Mouse (Mus musculus) frontal cortex, postnatal 36 days (tissue): ENCODE measurements around the gene Ebf1.

Source experiments
- DNase-seq, 2 experiments: peaks; one replicate each; pipeline ENCODE4 v3.0.0; 2022; ENCODE audit warnings: low spot score in 2 of 2

The Ebf1 gene

DNA sequence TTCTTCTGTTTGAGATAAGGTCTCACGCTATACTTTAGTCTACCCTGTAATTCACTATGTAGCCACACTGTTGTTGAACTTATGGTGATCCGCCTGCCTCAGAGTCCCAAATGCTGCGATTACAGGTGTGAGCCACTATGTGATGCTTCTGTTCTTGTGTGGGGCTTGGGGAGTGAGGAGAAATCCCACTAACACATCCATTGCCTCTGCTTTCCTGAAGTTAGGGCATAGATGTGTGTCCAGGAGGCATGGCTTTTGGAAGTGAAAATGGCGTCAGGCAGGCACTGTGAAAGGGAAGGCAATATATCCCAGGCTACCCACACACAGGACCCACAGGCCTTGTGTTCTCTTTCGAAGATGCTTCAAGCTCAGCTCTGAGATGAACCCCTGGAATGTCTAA is 86.8 kb downstream of the Ebf1 start:
- no peak for DNase-seq

DNA sequence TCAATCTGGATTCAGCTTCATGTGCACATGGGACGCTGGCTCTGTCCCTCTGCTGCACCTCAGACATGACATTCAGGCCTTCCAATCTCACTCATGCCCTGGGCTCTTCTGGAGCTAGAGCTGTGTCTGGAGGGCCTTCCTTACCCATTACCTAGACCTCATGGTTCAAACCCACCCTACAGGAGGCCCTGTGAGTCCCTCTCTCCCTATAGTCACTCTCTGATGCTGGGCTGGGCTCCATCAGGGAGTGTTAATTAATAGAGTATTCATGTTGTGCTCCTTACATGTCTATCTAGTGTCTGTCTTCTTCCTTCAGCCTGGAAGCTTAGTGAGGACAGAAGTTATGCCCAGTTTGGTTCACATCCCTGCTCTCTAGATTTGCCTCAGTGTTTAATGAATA is 88.7 kb downstream of the Ebf1 start:
- no peak for DNase-seq

DNA sequence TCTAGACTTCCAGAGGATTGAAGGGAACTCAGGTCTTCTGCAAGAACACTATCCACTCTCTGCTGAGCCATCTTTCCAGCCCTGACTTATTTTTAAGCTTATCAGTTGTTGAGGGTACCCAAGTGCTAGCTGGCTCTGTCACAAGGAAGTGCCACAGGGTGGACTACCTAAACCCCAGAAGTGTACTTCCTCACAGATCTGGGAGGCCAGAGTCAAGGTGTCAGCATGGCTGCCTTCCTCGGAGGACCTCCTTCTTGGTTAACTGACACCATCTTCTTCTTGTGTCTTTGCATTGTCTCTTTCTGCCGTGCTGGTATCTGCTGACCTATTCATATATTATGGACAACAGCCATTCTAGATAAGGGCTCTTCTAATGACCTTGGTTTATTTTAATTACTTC is 89.3 kb downstream of the Ebf1 start:
- no peak for DNase-seq

DNA sequence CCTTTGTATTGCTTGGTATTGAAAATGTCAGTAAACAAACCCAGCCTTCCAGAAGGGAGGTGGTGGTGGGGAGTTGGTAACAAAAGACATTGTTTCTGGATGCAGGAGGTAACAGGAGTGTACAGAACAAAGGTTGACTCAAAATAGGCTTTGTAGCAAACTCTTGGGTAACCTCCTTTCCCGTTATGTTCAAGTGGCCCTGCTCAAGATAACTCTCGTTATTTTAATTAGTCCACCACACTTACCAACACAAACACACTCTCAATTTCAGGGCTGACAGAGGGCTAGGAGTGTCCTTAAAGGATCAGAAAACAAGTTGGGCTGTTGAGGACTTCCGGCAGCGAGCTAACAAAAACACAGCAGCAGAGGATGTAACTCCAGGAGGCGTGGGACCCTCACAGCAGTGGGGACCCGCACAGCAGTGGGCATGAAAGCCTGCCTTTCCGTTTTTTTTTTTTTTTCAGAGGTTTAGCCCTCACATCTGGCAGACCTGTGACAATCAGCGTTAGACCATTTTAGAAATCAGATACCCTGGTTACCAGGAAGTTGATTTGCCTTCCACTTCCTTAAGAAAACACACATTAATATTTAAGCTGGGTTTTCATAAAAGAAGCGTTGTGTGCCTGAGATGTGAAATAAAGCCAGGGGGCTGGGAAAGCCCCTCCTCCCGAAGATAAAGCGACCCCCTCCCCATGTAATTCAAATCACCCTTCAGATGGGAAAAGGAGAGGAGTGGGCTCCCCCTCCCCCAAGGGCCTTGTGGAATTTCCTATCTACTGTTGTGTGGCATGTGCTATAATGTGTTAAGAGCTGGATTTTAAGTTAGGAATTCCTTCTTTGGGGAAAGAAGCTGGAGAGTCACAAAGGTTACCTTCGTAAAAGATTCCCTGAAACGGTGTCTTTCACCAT is 90.5 kb downstream of the Ebf1 start:
- no peak for DNase-seq

DNA sequence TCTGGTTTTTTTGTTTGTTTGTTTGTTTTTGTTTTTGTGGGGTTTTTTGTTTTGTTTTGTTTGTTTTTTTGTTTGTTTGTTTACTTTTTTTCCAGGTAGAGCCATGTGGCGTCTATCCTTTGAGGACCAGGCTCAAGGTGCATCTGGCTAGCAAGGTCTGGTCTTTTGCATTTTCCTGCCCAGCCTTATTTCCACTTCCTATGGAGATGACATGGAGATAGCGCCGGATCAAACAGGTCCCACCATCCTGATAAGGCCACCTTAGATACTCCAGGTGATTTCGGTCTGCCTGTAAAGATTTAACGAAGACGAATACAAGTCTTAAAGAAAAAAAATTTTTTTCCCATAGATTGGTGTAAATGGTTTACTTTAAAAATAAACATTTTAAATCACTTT is 91.2 kb downstream of the Ebf1 start:
- no peak for DNase-seq

DNA sequence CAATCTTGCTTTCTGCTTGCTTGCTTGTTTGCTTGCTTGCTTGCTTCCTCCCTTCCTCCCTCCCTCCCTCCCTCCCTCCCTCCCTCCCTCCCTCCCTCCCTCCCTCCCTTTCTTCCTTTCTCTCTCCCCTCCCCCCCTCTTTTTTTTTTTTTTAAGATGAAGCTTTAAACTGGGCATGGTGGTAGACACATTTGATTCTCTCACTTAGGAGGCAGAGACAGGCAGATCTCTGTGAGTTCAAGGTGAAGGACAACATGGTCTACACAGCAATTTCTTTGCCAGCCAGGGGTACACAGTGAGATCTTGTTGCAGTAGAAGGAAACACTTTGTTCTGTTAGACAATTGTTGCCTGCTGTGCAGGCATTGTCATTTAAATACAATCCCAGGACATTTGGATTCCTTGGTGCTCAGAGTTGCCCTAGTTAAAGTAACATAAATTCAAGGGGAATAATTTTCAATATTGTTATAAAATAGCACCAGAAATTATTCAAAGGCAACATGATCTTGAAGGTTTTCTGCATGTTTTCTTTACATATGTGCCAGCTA is 92.0 kb downstream of the Ebf1 start:
- DNase-seq = no peak

DNA sequence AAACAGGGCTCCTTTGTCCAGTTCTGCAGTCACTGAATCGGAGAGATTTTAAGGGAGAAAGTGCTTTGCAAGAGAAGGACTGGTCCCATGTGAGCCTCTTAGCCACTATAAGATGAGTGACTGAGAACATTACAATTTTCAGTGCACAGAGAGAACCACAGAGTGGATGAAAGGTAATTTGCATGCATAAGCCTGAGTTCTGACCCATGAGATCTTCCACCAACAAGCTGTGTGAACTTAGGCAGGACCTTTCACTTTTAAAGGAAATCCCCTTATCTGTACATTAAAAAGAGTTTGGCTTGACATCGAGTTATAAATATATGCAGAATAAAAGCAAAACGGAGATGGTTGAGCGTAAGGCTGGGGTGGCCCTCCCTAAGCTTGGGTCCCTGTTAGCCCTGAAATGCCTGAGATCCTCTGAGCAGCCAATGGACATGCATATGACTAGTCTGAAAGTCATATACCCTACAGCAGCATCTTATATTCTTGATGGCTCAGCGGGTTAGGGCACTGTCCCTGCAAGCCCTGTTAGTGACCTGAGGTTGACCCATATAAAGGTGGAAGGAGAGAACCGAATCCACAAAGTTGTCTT is 92.8 kb downstream of the Ebf1 start:
- DNase-seq = no peak

DNA sequence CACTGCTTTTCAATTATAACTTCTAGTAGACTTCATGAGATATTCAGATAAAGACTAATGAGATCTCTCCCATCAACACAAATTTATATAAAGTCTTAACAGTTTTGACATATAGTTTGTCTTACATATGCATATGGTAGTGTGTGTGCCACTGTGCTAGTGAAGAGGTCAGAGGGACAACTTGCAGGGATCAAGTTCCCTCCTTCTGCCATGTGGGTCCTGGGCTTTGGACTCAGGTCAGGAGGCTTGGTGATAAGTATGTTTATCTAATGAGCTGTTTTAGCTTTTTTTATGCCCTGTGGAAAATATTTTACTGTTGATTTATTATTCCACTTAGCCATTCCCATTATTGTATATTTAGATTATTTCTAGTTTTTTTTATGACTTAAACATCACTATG is 93.7 kb downstream of the Ebf1 start:
- no peak for DNase-seq

DNA sequence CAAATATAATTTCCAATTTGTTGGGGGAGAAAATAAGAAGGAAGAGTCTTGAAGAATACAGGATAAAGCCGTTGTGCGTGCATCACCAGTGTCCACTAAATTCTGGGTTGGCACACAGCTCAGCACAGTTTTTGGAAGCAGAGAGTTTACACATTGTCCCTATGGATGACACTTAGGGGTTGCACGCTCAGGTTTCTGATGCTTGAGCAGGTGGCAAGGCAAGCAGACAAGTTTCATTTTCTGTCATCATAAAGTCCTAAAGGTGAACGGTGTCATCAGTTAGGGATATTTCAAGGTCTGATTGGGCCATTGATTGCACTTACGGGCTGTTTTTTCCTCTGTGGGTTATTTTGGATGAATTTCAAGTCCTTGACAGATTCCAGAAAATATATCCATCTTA is 97.1 kb downstream of the Ebf1 start:
- DNase-seq = no peak

DNA sequence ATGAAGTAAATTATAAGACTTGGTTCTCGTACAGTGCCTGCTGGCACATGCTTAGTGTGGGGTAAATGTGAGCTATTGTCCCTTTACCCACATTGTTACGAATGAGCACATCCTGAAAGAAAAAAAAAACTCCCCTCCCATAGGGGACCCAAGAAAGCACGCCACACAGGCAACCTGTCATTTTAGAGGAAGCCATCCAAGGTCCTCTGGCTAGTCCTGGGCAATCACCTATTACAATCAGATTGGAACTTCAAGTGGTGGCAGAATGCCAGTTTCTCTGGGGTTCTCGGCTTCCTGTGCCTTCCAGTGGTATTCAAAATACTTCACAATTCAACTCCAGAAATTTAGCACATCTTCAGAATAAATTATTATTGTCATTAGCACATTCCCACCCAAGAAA is 98.7 kb downstream of the Ebf1 start:
- no peak for DNase-seq

DNA sequence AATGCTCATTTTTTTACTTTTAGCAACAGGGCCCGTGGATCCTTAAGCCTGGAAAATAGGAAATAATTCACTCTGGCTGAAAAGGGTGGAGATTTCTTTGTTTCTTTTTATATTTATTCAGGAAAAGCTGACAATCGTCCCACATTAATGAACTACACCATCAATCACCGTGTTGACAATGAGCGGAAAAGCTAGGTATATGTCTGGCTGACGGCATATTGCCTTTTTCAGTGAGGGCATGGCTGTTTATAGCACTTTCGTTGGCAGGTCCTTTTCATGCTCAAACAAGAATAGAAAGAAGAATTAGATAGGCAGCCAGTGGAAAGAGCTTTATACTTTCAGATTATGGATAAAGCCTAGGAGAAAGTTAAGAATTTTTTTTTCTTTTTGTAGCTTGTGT is 99.8 kb downstream of the Ebf1 start:
- DNase-seq = no peak

DNA sequence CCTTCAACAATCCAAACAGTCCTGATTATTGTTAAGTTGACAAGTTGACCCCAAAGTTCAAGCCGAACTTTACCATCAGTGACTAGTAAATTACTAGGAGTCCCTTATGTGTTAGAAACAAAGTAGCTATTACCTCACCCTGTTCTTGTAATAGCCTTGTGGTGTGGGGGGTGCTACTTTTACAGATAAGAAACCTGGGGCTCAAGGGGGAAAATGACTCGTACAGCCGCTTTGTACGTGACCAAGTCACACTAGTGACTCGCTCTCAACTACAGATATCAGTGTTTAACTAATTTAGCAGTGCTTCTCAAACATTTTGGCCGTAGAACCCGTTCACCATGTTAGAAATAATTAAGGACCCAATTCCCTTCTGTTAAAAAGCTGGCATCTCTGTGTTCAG is 100.5 kb downstream of the Ebf1 start:
- DNase-seq = no peak

DNA sequence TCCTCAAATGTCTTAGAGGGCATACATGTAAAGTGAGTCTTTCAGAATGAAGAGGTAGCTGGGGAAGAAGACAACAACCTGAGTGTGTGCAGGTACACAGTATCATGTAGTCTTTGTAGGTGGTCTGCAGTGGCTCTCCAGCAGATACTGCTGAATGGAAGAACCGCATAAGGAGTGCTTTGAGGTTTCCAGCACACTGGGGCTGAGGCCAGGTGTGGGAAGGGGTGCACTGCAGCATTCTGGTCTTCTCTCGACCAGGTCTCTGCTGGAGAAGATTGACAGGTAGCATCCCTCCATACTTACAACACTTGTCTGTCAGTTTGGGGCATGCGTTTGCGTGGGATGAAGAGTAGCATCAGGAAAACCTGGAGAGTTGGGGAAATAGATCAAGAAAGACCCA is 104.9 kb downstream of the Ebf1 start:
- no peak for DNase-seq

DNA sequence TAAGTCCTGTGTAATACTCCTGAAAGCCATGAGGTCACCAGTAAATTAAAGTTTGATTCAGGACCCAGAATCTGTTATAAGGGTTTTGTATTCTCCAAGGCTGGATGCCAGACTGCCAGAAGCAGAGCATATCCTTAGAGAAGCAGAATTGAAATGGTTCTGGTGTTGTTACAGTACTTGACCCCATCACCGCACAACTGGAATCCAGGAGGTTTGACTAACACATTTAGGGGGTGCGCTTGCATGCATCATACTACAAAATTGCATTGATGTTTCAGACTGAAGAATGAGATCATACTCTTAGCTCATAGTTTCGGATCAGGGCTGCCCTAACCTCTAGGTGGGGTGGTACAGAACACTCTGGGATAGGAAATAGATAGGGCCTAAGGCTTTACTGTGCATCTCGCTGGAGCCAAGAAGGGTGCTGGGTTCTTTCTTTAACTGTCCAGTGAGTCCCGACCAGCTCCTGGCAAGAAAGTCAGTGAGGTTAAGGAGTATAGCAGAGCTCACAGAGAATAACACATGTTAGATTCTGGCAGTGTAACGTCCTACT is 106.9 kb downstream of the Ebf1 start:
- DNase-seq = no peak

DNA sequence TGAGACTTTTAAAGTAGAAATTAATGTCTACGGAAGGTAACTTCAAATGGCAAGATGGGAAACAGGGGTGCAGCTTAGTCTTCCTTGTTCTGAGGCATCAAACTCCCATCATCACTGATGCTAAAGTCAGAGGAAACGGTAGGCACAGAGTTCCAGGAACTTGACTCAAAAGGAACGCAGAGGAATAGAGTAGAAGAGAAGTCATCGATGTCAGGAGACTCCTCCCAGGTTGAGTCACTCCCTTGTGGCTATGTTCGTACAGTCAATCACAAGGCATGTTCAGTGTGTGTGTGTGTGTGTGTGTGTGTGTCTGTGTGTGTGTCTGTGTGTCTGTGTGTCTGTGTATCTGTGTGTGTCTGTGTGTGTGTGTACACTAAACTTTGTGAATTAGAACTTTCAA is 108.6 kb downstream of the Ebf1 start:
- DNase-seq = no peak

DNA sequence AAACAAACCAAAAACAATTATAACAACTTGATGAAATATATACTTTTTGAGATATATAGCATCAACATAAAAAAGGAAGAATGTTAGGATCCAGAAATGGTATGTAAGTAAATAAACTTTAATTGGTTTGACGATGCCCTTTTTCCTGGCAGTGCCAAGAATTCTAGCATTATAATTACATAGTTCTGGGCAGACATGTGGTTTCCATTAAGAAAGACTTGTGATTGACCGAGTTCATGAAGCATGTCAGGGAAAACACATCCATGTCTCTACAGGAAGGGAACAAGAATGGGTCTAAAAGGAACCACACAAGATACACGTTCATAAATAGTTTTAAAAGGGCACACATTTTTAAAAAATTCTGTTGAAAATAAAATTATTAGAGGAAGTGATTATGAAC is 110.3 kb downstream of the Ebf1 start:
- DNase-seq = no peak

DNA sequence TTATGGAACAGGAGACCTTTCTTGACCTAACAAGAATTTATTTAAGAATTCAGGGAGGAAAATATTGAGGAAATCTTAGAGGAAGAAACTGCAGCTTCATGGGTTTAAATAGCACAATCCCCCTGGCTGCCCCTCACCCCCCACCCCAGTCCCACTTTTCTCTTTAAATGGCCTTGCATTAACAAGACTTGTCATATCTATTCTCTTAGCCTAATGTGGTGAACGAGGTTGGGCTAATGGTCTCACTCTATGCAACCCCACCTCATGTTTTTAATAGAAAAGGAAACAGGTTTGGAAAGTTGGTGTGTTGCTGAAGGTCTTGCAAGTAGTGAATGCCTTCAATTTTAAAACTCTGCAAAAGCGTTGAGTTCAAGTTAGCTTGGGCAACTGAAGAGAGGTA is 110.7 kb downstream of the Ebf1 start:
- DNase-seq = no peak

DNA sequence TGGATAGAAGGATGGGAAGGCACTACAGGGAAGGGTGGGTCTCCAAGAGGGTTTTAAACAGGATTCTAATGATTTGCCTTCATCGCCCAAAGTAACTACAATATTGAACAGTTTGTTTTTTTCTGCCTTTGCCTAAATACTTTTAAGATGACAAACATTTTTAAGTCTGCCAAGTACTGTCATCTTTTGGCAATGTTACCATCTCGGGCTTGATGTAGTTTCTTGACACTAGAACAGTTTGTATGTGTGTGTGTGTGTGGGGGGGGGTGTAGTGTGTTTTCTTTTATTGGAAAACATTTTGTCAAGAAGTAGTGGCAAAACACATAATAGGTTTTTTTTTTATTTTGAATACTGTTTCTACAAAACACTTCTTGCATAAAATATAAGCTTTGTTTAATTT is 111.2 kb downstream of the Ebf1 start:
- DNase-seq = no peak

DNA sequence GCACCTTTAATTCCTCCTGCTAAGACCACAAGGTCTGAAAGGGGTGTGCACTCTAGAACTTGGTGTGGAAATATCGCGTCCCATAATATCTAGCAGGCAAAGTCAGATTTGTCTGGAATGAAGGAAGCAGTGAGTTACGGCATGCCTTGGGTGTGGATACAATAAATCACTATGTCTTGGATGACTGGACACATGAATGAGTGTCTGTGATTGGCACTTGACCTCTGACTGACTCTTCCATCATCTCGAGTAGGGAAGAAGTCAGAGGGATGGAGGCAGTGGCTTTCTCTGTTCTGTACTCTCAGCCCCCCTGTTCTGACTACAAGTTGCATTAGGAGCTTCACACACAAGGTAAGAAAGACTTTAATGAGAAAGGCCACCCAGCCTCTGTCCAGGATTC is 112.8 kb downstream of the Ebf1 start:
- DNase-seq = no peak

DNA sequence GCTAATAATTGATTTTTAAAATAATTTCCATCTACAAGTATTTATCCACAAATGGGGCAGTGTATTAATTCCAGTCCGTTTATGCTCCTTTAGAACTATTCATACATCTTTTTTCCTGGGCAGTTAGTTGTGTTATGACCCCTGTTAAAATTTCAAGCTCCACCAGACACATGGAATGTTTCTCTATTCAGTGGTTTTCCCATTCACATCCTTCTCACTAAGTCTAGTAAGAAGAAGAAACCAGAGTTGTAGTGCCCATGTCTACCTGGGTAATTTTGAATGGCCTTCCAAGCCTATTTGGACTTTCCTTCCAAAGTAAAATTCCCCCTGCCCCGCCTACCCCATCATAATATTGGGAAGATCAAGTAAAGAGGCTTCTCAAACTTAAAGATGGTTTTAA is 114.6 kb downstream of the Ebf1 start:
- no peak for DNase-seq

DNA sequence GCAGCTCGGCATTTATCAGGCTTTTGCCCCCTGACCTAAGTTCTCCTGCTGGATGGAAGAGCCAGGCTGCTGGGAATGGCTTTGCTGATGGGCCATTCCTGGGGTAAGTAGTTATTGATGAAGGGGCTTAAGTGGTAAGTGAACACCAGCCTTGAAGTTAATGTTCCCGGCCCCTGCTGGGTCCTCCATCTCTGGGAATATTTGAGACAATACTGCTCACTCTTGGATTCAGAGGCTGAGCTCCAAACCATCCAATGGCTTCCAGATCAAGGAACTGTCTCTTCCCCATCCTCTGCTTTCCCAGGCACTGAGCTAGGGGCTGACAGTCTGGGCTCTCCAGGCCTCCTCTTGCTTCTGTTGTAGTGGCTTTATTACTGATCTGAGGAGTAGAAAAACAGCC is 116.2 kb downstream of the Ebf1 start:
- DNase-seq = no peak

DNA sequence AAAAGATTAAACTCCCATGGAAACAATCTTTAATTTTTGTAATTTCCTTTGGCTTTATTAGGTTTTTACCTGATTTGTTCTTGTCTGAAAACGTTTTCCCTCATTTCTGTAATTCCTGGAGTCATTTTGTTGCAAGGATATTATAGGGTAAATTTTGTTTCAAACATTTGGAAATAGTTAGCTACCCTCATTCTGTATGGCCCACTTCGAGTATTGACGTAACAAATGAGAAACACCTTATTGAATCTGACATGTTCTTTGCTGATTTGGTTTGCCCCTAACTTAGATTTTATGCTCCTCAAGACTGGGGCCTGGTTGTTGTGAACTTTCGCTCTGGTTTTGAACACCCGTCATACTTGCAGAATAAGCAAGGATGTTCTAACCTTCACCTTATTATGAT is 120.9 kb downstream of the Ebf1 start:
- no peak for DNase-seq

DNA sequence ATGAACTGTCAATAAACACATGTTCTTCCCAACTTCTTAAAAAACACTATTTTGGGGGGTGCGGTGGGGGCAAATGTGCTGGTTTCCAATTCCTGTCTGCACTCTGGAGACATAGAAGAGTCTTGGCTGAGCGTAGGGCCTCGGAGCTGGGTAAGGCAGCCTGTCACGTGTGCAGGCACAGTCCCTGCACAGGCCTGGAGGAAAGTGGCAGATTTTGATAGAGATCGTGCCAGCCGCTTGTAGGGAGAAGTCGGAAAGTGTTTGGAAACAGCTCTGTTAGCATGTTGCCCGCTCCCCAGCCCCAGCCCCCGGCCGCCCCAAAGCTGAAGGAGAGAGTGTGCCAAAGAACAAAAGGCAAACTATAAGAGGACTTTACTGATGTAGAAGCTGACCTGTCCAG is 121.7 kb downstream of the Ebf1 start:
- DNase-seq = no peak
